8 mouse cellular contexts compared by ENCODE assay signal in genomic region chr12:80407824-80408223, GRCm38 (mm10). TPM values are rescaled to one million over a fixed set of nuclear protein-coding genes. Genes with fewer than 3 reads are reported as not detected.
DNase-seq lines count a peak whose midpoint lies in the region; ATAC-seq lines count a peak whose summit lies in the region.

No protein-coding gene starts in this region.

- DNase-seq in cerebellum, adult 18-20 months: peak; percentile 16 to 22
- no peak for DNase-seq in cerebellum, adult 9-11 months
- DNase-seq in layer of hippocampus, postnatal 10 days (ENCODE audit: low spot score in 2 of 2): peak; percentile 52 to 56
- no peak for DNase-seq in layer of hippocampus, postnatal 14 days (ENCODE audit: low spot score in 2 of 2)
- DNase-seq in kidney, postnatal 36 days: peak; percentile 24 to 66
- DNase-seq in retina, embryonic 14.5 days (ENCODE audit: low spot score): peak; percentile 50

- ATAC-seq in activated CD4-positive, CD25-positive, alpha-beta regulatory T cell, adult 4 months: peak; percentile 32
- no peak for ATAC-seq in frontal cortex, adult (ENCODE audit: low TSS enrichment)

RNA-seq across cellular contexts. Expression of gene Dcaf5, which starts 28.6 kb away (rescaled TPM):
- 10 to 100 TPM; 64.6 to 67.3 TPM for total RNA-seq in layer of hippocampus, postnatal 10 days (2021)
- total RNA-seq in layer of hippocampus, postnatal 14 days (2021): 10 to 100 TPM; 59.4 to 70.9 TPM
- 10 to 100 TPM; 14.9 to 19.0 TPM for polyA plus RNA-seq in activated CD4-positive, CD25-positive, alpha-beta regulatory T cell, adult 4 months (2017; shearing (Covaris generic))

RNA-seq across cellular contexts. Expression of gene Exd2, which starts 55.1 kb away (rescaled TPM):
- total RNA-seq in layer of hippocampus, postnatal 10 days (2021): 10 to 100 TPM; 61.7 to 64.9 TPM
- total RNA-seq in layer of hippocampus, postnatal 14 days (2021): 10 to 100 TPM; 70.3 to 71.3 TPM
- polyA plus RNA-seq in activated CD4-positive, CD25-positive, alpha-beta regulatory T cell, adult 4 months (2017; shearing (Covaris generic)): 10 to 100 TPM; 17.3 to 20.2 TPM

Comparison
In these comparisons a context has a peak if more than half of its experiments do, and no peak if none do; other contexts are left out.
1. DNase-seq: peak in cerebellum, adult 18-20 months (2 of 2), layer of hippocampus, postnatal 10 days (2 of 2), kidney, postnatal 36 days (2 of 2) and retina, embryonic 14.5 days (single experiment); none in cerebellum, adult 9-11 months (single experiment) and layer of hippocampus, postnatal 14 days (0 of 2).